Mouse (Mus musculus) embryonic facial prominence, embryonic 13.5 days (tissue): ENCODE data around the gene Pole3. TPM values are rescaled to one million over a fixed set of nuclear protein-coding genes. Genes with fewer than 3 reads are reported as not detected.

Source experiments
- ATAC-seq: fragments of 200-750 bp; cut with Nextera tagmentation; 2 replicates; pipeline ENCODE4 v1.8.0; 2017; ENCODE audit warnings: low read depth; ENCODE audit not compliant: insufficient number of reproducible peaks, insufficient read depth, low FRiP score, low TSS enrichment
- H3K27ac ChIP-seq: fragments of 300-500 bp; sonication (generic); 2 replicates; pipeline ENCODE4 v1.5.1; 2015; ENCODE audit warnings: moderate library complexity, mild to moderate bottlenecking, inconsistent platforms
- H3K27me3 ChIP-seq: fragments of 300-500 bp; sonication (generic); 2 replicates; pipeline ENCODE4 v1.6.1; 2015; ENCODE audit warnings: mild to moderate bottlenecking, inconsistent platforms
- H3K36me3 ChIP-seq: fragments of 300-500 bp; sonication (generic); 2 replicates; pipeline ENCODE4 v1.6.1; 2015; ENCODE audit warnings: mild to moderate bottlenecking, inconsistent platforms
- H3K4me1 ChIP-seq: fragments of 300-500 bp; sonication (generic); 2 replicates; pipeline ENCODE4 v1.6.1; 2015; ENCODE audit warnings: inconsistent platforms
- H3K4me2 ChIP-seq: fragments of 300-500 bp; sonication (generic); 2 replicates; pipeline ENCODE4 v1.6.1; 2015; ENCODE audit warnings: moderate library complexity, mild to moderate bottlenecking, inconsistent platforms
- H3K4me3 ChIP-seq: fragments of 300-500 bp; sonication (generic); 2 replicates; pipeline ENCODE4 v1.5.1; 2015; ENCODE audit warnings: mild to moderate bottlenecking, inconsistent platforms
- H3K9ac ChIP-seq: fragments of 300-500 bp; sonication (generic); 2 replicates; pipeline ENCODE4 v1.6.1; 2015; ENCODE audit warnings: mild to moderate bottlenecking, inconsistent platforms
- H3K9me3 ChIP-seq: fragments of 300-500 bp; sonication (generic); 2 replicates; pipeline ENCODE4 v1.6.1; 2016; ENCODE audit warnings: inconsistent platforms
- WGBS: fragments of 180-500 bp; shearing (Covaris S2); methylation state at CpG from one replicate; pipeline ENCODE4 v1.1.7; 2015; ENCODE audit warnings: mixed read lengths; 5-methylcytosine and 5-hydroxymethylcytosine counted together
- polyA plus RNA-seq: library from polyadenylated mRNA; unstranded; fragments of >200 nt; fragmentation: Nextera tagmentation; extraction: Ambion mirVana; gene quantifications from 2 replicates; pipeline ENCODE4 v1.2.1, GENCODE M21; 2015

Pole3 gene
- polyA plus RNA-seq, 1 experiment from 2014 or later, result 94.5 TPM

- no peaks in the 10 kb centered on the region for H3K36me3 ChIP-seq
- no peak overlapping the region for H3K27ac ChIP-seq
- 82% methylated on average over 7 of the region's 7 CpGs for WGBS
- no peaks in the 10 kb centered on the region for H3K9me3 ChIP-seq
- H3K4me3 ChIP-seq, result no peak overlapping the region
- no peaks in the 10 kb centered on the region for H3K27me3 ChIP-seq
- H3K4me2 ChIP-seq, result no peak overlapping the region
- no peaks in the 10 kb centered on the region for H3K4me1 ChIP-seq
- ATAC-seq, result no peak
- no peak overlapping the region for H3K9ac ChIP-seq
Observed at GRCm38 (mm10) chr4:62551966-62552365, 27.1 kb upstream of the Pole3 start.

- Histone ChIP-seq H3K9ac (no peak overlapping the region), H3K4me3 (no peak overlapping the region), H3K27ac (no peak overlapping the region), H3K27me3 (no peaks in the 10 kb centered on the region), H3K4me2 (no peak overlapping the region), H3K4me1 (no peaks in the 10 kb centered on the region), H3K9me3 (no peaks in the 10 kb centered on the region), H3K36me3 (no peaks in the 10 kb centered on the region)
- no peak for ATAC-seq
Observed at GRCm38 (mm10) chr4:62544801-62545200, 19.9 kb upstream of the Pole3 start.

GRCm38 (mm10) chr4:62543782-62544181 lies 18.9 kb upstream of the Pole3 start:
- Histone ChIP-seq H3K9ac (no peak overlapping the region), H3K9me3 (no peaks in the 10 kb centered on the region), H3K27me3 (no peaks in the 10 kb centered on the region), H3K36me3 (no peaks in the 10 kb centered on the region), H3K4me2 (no peak overlapping the region), H3K27ac (no peak overlapping the region), H3K4me3 (no peak overlapping the region), H3K4me1 (no peaks in the 10 kb centered on the region)
- WGBS, result 89% methylated on average over 6 of the region's 6 CpGs
- ATAC-seq, result no peak

GRCm38 (mm10) chr4:62541802-62542201 lies 16.9 kb upstream of the Pole3 start:
- no peaks in the 10 kb centered on the region for H3K4me1 ChIP-seq
- ATAC-seq, result no peak
- no peak overlapping the region for H3K27ac ChIP-seq
- 73% methylated on average over 3 of the region's 3 CpGs for WGBS
- no peak overlapping the region for H3K4me2 ChIP-seq
- no peaks in the 10 kb centered on the region for H3K27me3 ChIP-seq
- no peak overlapping the region for H3K4me3 ChIP-seq
- H3K9me3 ChIP-seq, result no peaks in the 10 kb centered on the region
- H3K9ac ChIP-seq, result no peak overlapping the region
- no peaks in the 10 kb centered on the region for H3K36me3 ChIP-seq

- Histone ChIP-seq H3K4me1 (peaks cover 11% of the 10 kb centered on the region), H3K4me3 (no peak overlapping the region), H3K27me3 (no peaks in the 10 kb centered on the region), H3K9ac (no peak overlapping the region), H3K4me2 (no peak overlapping the region), H3K27ac (0 out of 2 replicates have a peak overlapping the region, but pooled peaks have one; percentile 13), H3K9me3 (no peaks in the 10 kb centered on the region; the same call in 1 of the 2 replicates), H3K36me3 (no peaks in the 10 kb centered on the region)
- 50% methylated on average over 6 of the region's 6 CpGs for WGBS
- no peak for ATAC-seq
Observed at GRCm38 (mm10) chr4:62533729-62534128, 8.9 kb upstream of the Pole3 start.

- Histone ChIP-seq H3K4me3 (no peak overlapping the region), H3K27ac (no peak overlapping the region), H3K9ac (no peak overlapping the region), H3K27me3 (no peaks in the 10 kb centered on the region), H3K36me3 (peaks cover 4% of the 10 kb centered on the region), H3K4me2 (no peak overlapping the region), H3K4me1 (peaks cover 16% of the 10 kb centered on the region), H3K9me3 (no peaks in the 10 kb centered on the region)
- ATAC-seq, result no peak
- WGBS, result 84% methylated on average over 4 of the region's 4 CpGs
Observed at GRCm38 (mm10) chr4:62527655-62528054, 2.8 kb upstream of the Pole3 start.

- no peak for ATAC-seq
- Histone ChIP-seq H3K4me2 (no peak overlapping the region), H3K27ac (no peak overlapping the region), H3K9ac (no peak overlapping the region), H3K4me3 (no peak overlapping the region), H3K9me3 (no peaks in the 10 kb centered on the region), H3K27me3 (no peaks in the 10 kb centered on the region), H3K36me3 (peaks cover 10% of the 10 kb centered on the region), H3K4me1 (peaks cover 16% of the 10 kb centered on the region)
- 59% methylated on average over 2 of the region's 2 CpGs for WGBS
Observed at GRCm38 (mm10) chr4:62526256-62526655, 1.4 kb upstream of the Pole3 start.

GRCm38 (mm10) chr4:62525489-62525811 lies 582 bp upstream of the Pole3 start:
- Histone ChIP-seq H3K4me1 (peaks cover 9% of the 10 kb centered on the region), H3K9ac (peak overlapping the region; percentile 90; the same call in 1 of the 2 replicates), H3K9me3 (no peaks in the 10 kb centered on the region), H3K4me3 (peak overlapping the region; percentile 86), H3K4me2 (peak overlapping the region; percentile 90), H3K27me3 (no peaks in the 10 kb centered on the region), H3K27ac (no peak overlapping the region), H3K36me3 (peaks cover 10% of the 10 kb centered on the region)
- 1% methylated on average over 10 of the region's 10 CpGs for WGBS
- ATAC-seq, result no peak

- peaks cover 42% of the 10 kb centered on the region for H3K4me1 ChIP-seq
- peaks cover 10% of the 10 kb centered on the region for H3K36me3 ChIP-seq
- H3K27me3 ChIP-seq, result no peaks in the 10 kb centered on the region
- no peak overlapping the region for H3K4me3 ChIP-seq
- WGBS, result 85% methylated on average over 2 of the region's 2 CpGs
- no peak overlapping the region for H3K4me2 ChIP-seq
- H3K9ac ChIP-seq, result no peak overlapping the region
- H3K9me3 ChIP-seq, result no peaks in the 10 kb centered on the region
- H3K27ac ChIP-seq, result no peak overlapping the region
- ATAC-seq, result no peak
Observed at GRCm38 (mm10) chr4:62520892-62521400, 3.9 kb downstream of the Pole3 start.

- under 1% methylated on average over 37 of the region's 37 CpGs for WGBS
- peaks cover 53% of the 10 kb centered on the region for H3K4me1 ChIP-seq
- peak; percentile 73 for ATAC-seq
Observed at GRCm38 (mm10) chr4:62519849-62520233, 5.0 kb downstream of the Pole3 start, which contains the start of gene Alad. TSS of gene Alad (minus strand) at chr4:62519918.

GRCm38 (mm10) chr4:62519122-62519848 lies 5.6 kb downstream of the Pole3 start:
- H3K27me3 ChIP-seq, result no peaks in the 10 kb centered on the region
- no peaks in the 10 kb centered on the region for H3K9me3 ChIP-seq
- H3K4me1 ChIP-seq, result peaks cover 50% of the 10 kb centered on the region
- peaks cover 10% of the 10 kb centered on the region for H3K36me3 ChIP-seq
- H3K9ac ChIP-seq, result peak overlapping the region; percentile 85
- WGBS, result 2% methylated on average over 26 of the region's 26 CpGs
- peak overlapping the region; percentile 83 for H3K27ac ChIP-seq
- ATAC-seq, result peak; percentile 60; the same call in 1 of the 2 replicates
- peak overlapping the region; percentile 80 for H3K4me3 ChIP-seq
- peak overlapping the region; percentile 82 for H3K4me2 ChIP-seq

More at GRCm38 (mm10) chr4:62519849-62520233, 5.0 kb downstream of the Pole3 start, which contains the start of gene Alad:
- Histone ChIP-seq H3K36me3 (peaks cover 10% of the 10 kb centered on the region), H3K9me3 (no peaks in the 10 kb centered on the region), H3K27ac (peak within 1 kb of the TSS; percentile 83), H3K4me2 (peak within 1 kb of the TSS; percentile 82), H3K27me3 (no peaks in the 10 kb centered on the region), H3K9ac (peak within 1 kb of the TSS; percentile 85), H3K4me3 (peak within 1 kb of the TSS; percentile 80)

- peaks cover 17% of the 10 kb centered on the region for H3K36me3 ChIP-seq
- 37% methylated on average over 13 of the region's 13 CpGs for WGBS
- H3K9ac ChIP-seq, result peak overlapping the region; percentile 85
- no peaks in the 10 kb centered on the region for H3K9me3 ChIP-seq
- H3K4me3 ChIP-seq, result peak overlapping the region; percentile 80
- H3K4me1 ChIP-seq, result peaks cover 50% of the 10 kb centered on the region
- H3K4me2 ChIP-seq, result peak overlapping the region; percentile 82
- H3K27ac ChIP-seq, result peak overlapping the region; percentile 83
- ATAC-seq, result no peak
- no peaks in the 10 kb centered on the region for H3K27me3 ChIP-seq
Observed at GRCm38 (mm10) chr4:62518416-62519121, 6.3 kb downstream of the Pole3 start.
